Mouse (Mus musculus) WW6 (cell line): ENCODE results near the gene Git2.

Source experiments
- DNase-seq: peaks from one replicate; pipeline ENCODE4 v3.0.0-alpha.2; 2013; ENCODE audit warnings: low read depth, low spot score

Gene Git2

GRCm38 (mm10) chr5:114775056-114775979 lies at the start of gene Git2:
Gene Git2, minus strand, starts transcription at chr5:114775517.
- DNase-seq, result no peak

DNA sequence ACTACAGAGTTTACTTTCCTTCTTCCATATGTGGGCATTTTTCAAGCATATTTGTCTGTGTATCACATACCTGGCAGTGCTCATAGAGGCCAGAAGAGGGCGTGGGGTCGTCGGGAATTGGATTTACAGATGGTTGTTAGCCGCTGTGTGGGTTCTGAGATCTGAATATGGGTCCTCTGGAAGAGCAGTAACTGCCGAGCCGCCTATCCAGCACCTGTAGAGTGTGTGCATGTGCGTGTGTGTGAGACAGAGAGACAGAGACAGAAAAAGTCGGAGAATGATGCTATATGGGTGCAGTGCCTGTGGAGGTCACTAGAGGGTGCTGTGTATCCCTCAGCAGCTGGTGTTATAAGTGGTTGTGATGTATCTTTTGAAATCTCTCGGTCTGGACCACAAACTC lies 48.9 kb upstream of the Git2 start:
- no peak for DNase-seq

DNA sequence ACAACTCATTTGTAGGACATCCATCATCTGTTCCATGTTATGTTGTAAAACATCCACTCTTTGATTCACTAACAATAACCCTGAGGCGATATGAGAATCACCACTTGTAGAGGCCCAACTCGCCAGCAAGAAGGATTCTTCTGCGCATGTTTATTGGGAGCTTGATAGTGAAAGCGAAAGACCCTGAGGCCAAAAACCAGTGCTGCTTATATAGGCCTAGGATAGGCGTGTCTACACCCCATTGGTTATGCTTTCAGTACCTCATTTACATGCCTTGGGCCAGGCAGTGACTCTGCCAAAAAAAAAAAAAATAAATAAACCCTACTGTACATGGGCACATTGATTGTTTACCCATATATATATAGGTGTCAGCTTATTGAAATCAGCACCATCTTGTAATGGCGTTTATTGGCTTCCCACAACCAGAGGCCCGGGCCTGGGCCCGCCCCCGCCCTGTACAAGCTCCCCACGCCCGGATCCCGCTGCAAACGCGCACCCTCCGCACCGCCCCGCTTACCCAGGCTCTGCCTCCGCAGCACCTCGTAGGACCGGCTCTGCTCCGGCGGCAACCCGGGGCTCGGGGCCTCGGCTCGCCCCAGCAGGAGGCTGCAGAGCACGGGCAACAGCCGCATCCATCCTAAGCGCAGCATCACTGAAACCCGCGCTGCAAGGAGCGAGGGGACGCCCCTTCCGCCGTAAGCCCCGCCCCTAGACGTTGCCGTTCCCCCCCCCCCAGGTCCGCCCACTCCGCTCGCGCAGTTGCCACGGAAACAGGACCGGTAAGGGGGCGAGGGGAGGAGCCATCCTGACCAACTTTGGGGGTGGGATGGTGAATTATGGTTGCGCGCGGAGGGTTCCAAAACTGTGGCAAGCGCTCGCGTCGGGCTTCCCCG lies 47.7 kb upstream of the Git2 start, which contains the start of gene 1500011B03Rik:
TSS of gene 1500011B03Rik (minus strand) at position 673 of the 893 bp plus-strand sequence.
- no peak for DNase-seq

DNA sequence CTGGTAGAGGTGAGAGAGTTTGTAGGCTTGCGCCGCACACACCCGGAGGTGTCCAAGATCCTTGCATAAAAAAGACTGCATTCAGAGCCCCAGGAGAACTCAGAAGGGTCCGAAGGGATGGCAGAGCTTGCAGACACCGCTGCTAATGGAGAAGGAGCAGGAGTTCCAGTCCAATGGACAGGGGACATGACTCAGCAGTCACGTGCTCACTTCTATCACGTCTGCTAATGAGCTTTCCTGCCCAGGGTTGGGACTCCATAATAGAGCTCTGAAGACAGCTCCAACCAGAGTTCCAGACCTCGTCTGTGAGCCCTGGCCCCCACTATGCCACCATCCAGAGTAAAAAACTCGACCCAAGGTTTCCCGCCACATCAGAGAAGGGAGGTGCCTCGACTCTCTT lies 42.8 kb upstream of the Git2 start:
- DNase-seq, result no peak

- no peak for DNase-seq
Observed at GRCm38 (mm10) chr5:114816599-114816998, 41.3 kb upstream of the Git2 start.

DNA sequence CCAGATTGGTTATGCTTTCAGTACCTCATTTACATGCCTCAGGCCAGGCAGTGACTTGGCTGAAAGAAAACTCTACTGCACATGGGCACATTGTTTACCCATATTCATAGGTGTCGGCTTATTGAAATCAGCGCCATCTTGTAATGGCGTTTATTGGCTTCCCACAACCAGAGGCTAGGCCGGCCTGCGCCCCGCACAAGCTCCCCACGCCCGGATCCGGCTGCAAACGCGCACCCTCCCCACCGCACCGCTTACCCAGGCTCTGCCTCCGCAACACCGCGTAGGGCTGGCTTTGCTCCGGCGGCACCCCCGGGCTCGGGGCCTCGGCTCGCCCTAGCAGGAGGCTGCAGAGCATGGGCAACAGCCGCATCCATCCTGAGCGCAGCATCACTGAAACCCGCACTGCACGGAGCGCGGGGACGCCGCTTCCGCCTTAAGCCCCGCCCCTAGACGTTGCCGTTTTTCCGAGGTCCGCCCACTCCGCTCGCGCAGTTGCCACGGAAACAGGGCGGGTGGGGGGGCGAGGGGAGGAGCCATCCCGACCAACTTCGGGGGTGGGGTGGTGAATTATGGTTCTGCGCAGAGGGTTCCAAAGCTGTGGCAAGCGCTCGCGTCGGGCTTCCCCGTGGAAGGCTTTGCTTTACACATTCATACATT lies 38.3 kb upstream of the Git2 start:
- no peak for DNase-seq

GRCm38 (mm10) chr5:114809826-114810225 lies 34.5 kb upstream of the Git2 start:
- DNase-seq, result no peak

GRCm38 (mm10) chr5:114809181-114809756 lies 34.0 kb upstream of the Git2 start:
- no peak for DNase-seq

DNA sequence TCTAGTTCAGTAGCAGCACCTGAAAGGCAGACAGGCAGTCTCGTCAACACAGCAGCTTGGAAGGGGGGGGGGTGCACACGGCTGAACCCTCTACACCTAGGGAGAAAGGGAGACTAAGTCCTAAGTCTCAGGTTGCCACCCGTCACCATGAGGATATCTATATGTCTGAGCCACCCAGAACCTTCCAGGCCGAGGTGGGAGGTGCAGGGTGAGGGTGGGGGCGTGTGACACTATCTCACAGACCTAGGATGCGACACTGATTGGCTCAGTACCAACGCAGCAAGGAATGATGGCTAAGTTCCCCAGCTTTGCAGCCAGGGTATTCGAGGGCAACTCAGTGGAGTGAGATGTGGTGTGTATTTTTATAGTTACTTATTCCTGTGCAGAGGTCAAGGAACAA lies 33.1 kb upstream of the Git2 start:
- DNase-seq, result no peak

- no peak for DNase-seq
Observed at GRCm38 (mm10) chr5:114807893-114808292, 32.6 kb upstream of the Git2 start.

DNA sequence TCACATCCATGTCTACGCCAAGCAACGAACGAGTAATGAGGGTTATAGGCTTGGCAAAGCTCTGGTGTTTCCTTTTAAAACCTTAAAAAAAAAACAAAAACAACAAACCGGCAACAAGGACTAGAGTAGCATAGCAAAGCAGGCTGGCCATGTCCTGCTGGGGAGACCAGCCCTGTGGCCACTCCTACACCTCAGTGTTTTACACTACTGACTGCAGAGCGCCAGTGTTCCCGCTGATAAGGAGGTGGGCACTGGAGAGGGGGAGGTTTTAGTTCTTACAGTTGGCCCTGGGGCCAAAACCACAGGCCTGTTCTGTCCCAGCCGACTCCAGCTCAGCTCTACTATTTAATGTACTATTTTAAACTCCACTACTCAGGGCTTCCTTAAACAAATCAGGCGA lies 32.2 kb upstream of the Git2 start:
- no peak for DNase-seq

- DNase-seq, result no peak
Observed at GRCm38 (mm10) chr5:114807063-114807462, 31.7 kb upstream of the Git2 start.

DNA sequence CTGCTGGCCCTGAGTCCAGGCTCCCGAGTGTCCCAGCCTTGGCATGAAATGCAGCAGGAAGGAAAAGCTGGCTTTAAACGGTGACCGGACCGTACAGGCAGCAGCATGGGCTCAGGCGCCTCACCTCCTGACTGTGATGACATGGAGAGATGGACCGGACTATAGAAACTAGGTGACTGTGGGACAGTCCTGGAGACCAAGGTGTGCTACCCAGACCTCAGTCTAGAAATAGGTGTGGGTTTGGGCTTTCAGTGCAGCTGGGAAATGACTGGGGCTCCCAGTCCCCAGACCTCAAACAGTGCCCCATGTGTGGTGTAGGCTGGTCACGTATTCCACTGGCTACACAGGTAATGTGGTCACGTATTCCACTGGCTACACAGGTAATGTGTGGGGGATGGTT lies 31.3 kb upstream of the Git2 start:
- no peak for DNase-seq

- no peak for DNase-seq
Observed at GRCm38 (mm10) chr5:114805436-114806350, 30.4 kb upstream of the Git2 start.

- no peak for DNase-seq
Observed at GRCm38 (mm10) chr5:114804958-114805357, 29.6 kb upstream of the Git2 start.

DNA sequence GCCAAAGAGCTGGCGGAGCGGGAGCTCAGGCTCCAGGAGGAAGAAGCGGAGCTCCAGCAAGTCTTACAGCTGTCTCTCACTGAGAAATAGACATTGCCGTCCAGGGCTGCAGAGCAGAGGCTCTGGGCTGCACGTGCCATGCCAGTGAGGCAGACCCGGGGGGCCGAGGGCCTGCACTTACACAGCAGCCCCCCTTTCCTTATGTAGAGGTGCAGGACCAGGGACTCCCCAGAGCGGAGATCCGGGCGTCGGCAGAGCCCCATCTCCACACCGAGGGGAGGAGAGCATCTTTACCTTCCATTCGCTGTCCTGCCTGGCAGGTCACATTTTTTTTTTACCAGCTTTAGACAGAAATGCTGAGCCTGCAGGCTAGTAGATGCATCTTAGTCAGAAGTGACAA lies 29.0 kb upstream of the Git2 start:
- DNase-seq, result no peak

- DNase-seq, result no peak
Observed at GRCm38 (mm10) chr5:114803231-114803630, 27.9 kb upstream of the Git2 start.

DNA sequence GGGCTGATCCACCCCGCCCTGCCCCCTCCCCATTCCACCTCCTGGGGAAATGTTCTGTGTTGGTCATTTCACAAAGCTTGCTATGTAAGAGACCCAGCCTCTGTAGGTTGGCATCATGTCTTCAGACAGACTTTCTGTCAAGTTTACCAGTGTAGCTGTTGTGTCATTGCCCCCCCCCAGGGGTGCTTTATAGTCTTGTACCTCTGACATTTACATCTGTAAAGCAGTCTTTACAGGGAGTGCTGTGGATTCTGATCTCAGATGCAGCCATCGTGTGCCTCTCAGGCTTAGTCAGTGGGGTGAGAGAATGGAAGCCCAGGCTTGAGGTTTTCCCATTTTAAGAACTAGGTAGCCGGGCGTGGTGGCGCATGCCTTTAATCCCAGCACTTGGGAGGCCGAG lies 26.5 kb upstream of the Git2 start:
- no peak for DNase-seq

- DNase-seq, result no peak
Observed at GRCm38 (mm10) chr5:114801049-114801448, 25.7 kb upstream of the Git2 start.

- no peak for DNase-seq
Observed at GRCm38 (mm10) chr5:114799848-114800247, 24.5 kb upstream of the Git2 start.
